Mouse (Mus musculus) ES-E14 (cell line): ENCODE measurements around the gene Hnrnpk. TPM values are rescaled to one million over a fixed set of nuclear protein-coding genes. Genes with fewer than 3 reads are reported as not detected.

Source experiments
- DNase-seq: peaks from one replicate; pipeline ENCODE4 v3.0.0-alpha.2; 2013; ENCODE audit warnings: low read depth, low spot score
- H3K27ac ChIP-seq: 2 replicates; pipeline ENCODE4 v1.5.1; 2012; ENCODE audit warnings: low read depth, mild to moderate bottlenecking, low read length, moderate library complexity, mixed read lengths; ENCODE audit not compliant: poor library complexity, insufficient read depth, severe bottlenecking
- H3K36me3 ChIP-seq: 2 replicates; pipeline ENCODE4 v1.6.1; 2012; ENCODE audit warnings: mild to moderate bottlenecking, low read length, moderate library complexity, mixed read lengths; ENCODE audit not compliant: control insufficient read depth, poor library complexity, insufficient read depth, severe bottlenecking
- H3K4me1 ChIP-seq, 2 experiments: fragments of 150-350 bp in 1 of 2; sonication (generic) in 1 of 2; 2 replicates each; pipeline ENCODE4 v1.6.1; 2012; ENCODE audit warnings: low read length in 2 of 2, mild to moderate bottlenecking in 1 of 2, mixed read lengths in 1 of 2; ENCODE audit not compliant: control insufficient read depth in 2 of 2, insufficient read depth in 2 of 2, poor library complexity in 1 of 2
- H3K4me3 ChIP-seq, 2 experiments: fragments of 150-350 bp in 1 of 2; sonication (generic) in 1 of 2; 2 replicates each; pipeline ENCODE4 v1.5.1; 2012; ENCODE audit warnings: low read length in 2 of 2, low read depth in 1 of 2, mild to moderate bottlenecking in 1 of 2, mixed read lengths in 1 of 2; ENCODE audit not compliant: insufficient read depth in 1 of 2, poor library complexity in 1 of 2, severe bottlenecking in 1 of 2
- H3K9ac ChIP-seq: 2 replicates; pipeline ENCODE4 v1.6.1; 2012; ENCODE audit warnings: low read depth, mild to moderate bottlenecking, low read length, mixed read lengths; ENCODE audit not compliant: poor library complexity, insufficient read depth, severe bottlenecking
- H3K9me3 ChIP-seq: fragments of 150-350 bp; sonication (generic); 2 replicates; pipeline ENCODE4 v1.6.1; 2012; ENCODE audit warnings: low read depth, mild to moderate bottlenecking, low read length; ENCODE audit not compliant: control insufficient read depth, insufficient read depth
- CHD2 ChIP-seq: IDR thresholded peaks from 2 replicates; pipeline ENCODE4 v1.6.1; 2014; ENCODE audit warnings: mild to moderate bottlenecking, low read depth, low read length, inconsistent platforms
- HCFC1 ChIP-seq: IDR thresholded peaks from 2 replicates; pipeline ENCODE4 v1.6.1; 2012; ENCODE audit warnings: low read length, inconsistent platforms, borderline replicate concordance; ENCODE audit not compliant: insufficient read depth
- MAFK ChIP-seq: IDR thresholded peaks from 2 replicates; pipeline ENCODE4 v1.6.1; 2014; ENCODE audit warnings: mild to moderate bottlenecking, low read depth, low read length, inconsistent platforms; ENCODE audit not compliant: insufficient read depth
- ZC3H11A ChIP-seq: IDR thresholded peaks from 2 replicates; pipeline ENCODE4 v1.6.1; 2012; ENCODE audit warnings: low read depth, mild to moderate bottlenecking, inconsistent platforms, low read length, borderline replicate concordance
- ZNF384 ChIP-seq: IDR thresholded peaks from 2 replicates; pipeline ENCODE4 v1.6.1; 2012; ENCODE audit warnings: low read depth, low read length, inconsistent platforms
- in situ Hi-C, 2 experiments: fragments of 600-800 bp; cut with MboI; formaldehyde crosslinking; loops; one replicate each; pipeline ENCODE4 v1.15.1; 2025; ENCODE audit warnings: low sequenced_read_pairs in 2 of 2, inconsistent platforms in 1 of 2; ENCODE audit not compliant: unreplicated experiment in 2 of 2
- total RNA-seq: library from RNA; depleted of rRNA; stranded (reverse); fragments of 300-350 nt; gene quantifications from 2 replicates; pipeline ENCODE4 v1.2.3, GENCODE M21; 2012

Hnrnpk gene
- total RNA-seq, 1 experiment: 704 TPM

- Histone ChIP-seq H3K9ac (no peak overlapping the region), H3K36me3 (no peaks in the 10 kb centered on the region), H3K27ac (no peak overlapping the region), H3K9me3 (no peaks in the 10 kb centered on the region), H3K4me3 (no peak overlapping the region), H3K4me1 (peaks cover 1 to 12% of the 10 kb centered on the region in 2 experiments; a peak in 1 of 4 replicates)
- no peak for DNase-seq
- TF ChIP-seq ZC3H11A (no peak), CHD2 (no peak), MAFK (no peak), HCFC1 (no peak), ZNF384 (no peak)
- in situ Hi-C loops: no loop called here
These were observed 40.2 kb upstream of the Hnrnpk start for GRCm38 (mm10) chr13:58443326-58443725.

GRCm38 (mm10) chr13:58439716-58440115 is 36.6 kb upstream of the Hnrnpk start:
- peaks cover 1 to 8% of the 10 kb centered on the region in 2 experiments; a peak in 1 of 4 replicates for H3K4me1 ChIP-seq
- no peak for DNase-seq
- H3K4me3 ChIP-seq: no peak overlapping the region
- in situ Hi-C loops: no loop called here
- H3K27ac ChIP-seq: no peak overlapping the region
- H3K9me3 ChIP-seq: no peaks in the 10 kb centered on the region
- TF ChIP-seq CHD2 (no peak), ZNF384 (peak; percentile 95)
- no peaks in the 10 kb centered on the region for H3K36me3 ChIP-seq
- no peak overlapping the region for H3K9ac ChIP-seq

- in situ Hi-C loops: no loop called here
These were observed 20.0 kb upstream of the Hnrnpk start for GRCm38 (mm10) chr13:58423061-58423660.

GRCm38 (mm10) chr13:58422242-58422641 is 19.1 kb upstream of the Hnrnpk start:
- no peak for TF ChIP-seq ZNF384
- TF ChIP-seq HCFC1: no peak
- no peak for TF ChIP-seq CHD2
- TF ChIP-seq MAFK: no peak
- TF ChIP-seq ZC3H11A: no peak
- no peak for DNase-seq
- Histone ChIP-seq H3K4me3 (no peak overlapping the region), H3K36me3 (no peaks in the 10 kb centered on the region), H3K27ac (no peak overlapping the region), H3K4me1 (peaks cover 0 to 2% of the 10 kb centered on the region in 2 experiments; a peak in 1 of 4 replicates), H3K9me3 (no peaks in the 10 kb centered on the region), H3K9ac (no peak overlapping the region)
- in situ Hi-C loops: no loop called here

More at GRCm38 (mm10) chr13:58423061-58423660, 20.0 kb upstream of the Hnrnpk start:
- TF ChIP-seq ZC3H11A: no peak
- TF ChIP-seq CHD2: no peak
- no peak for TF ChIP-seq HCFC1
- no peak for TF ChIP-seq MAFK
- TF ChIP-seq ZNF384: no peak
- Histone ChIP-seq H3K9ac (no peak overlapping the region), H3K4me1 (peaks cover 0 to 2% of the 10 kb centered on the region in 2 experiments; a peak in 1 of 4 replicates), H3K9me3 (no peaks in the 10 kb centered on the region), H3K4me3 (no peak overlapping the region), H3K27ac (no peak overlapping the region), H3K36me3 (no peaks in the 10 kb centered on the region)
- DNase-seq: no peak

GRCm38 (mm10) chr13:58421026-58421425 is 17.9 kb upstream of the Hnrnpk start:
- TF ChIP-seq HCFC1 (no peak), CHD2 (no peak), MAFK (no peak), ZC3H11A (no peak), ZNF384 (no peak)
- no peak overlapping the region for H3K4me3 ChIP-seq
- no peak overlapping the region for H3K9ac ChIP-seq
- H3K4me1 ChIP-seq: peaks cover 0 to 2% of the 10 kb centered on the region in 2 experiments; a peak in 1 of 4 replicates
- H3K36me3 ChIP-seq: no peaks in the 10 kb centered on the region
- DNase-seq: no peak
- in situ Hi-C loops: no loop called here
- no peaks in the 10 kb centered on the region for H3K9me3 ChIP-seq
- H3K27ac ChIP-seq: no peak overlapping the region
